Mouse (Mus musculus) bone marrow, adult 2 months (tissue): ENCODE results near the gene Olr1.

Experiments
- CTCF ChIP-seq: fragments of 200-500 bp; IDR thresholded peaks from 2 replicates; pipeline ENCODE4 v1.5.1; 2011; ENCODE audit warnings: low read length, control low read depth; ENCODE audit not compliant: control insufficient read depth, insufficient read depth
- POLR2A ChIP-seq: fragments of 200-500 bp; IDR thresholded peaks from 2 replicates; pipeline ENCODE4 v1.6.1; 2011; ENCODE audit warnings: low read depth, mild to moderate bottlenecking, control low read depth, low read length, borderline replicate concordance; ENCODE audit not compliant: control insufficient read depth

GRCm38 (mm10) chr6:129438033-129438432, 68.9 kb downstream of the Olr1 start:
- TF ChIP-seq CTCF = no peak
- no peak for TF ChIP-seq POLR2A
